Mouse (Mus musculus): ENCODE results near the gene Polr2e. TPM values are rescaled to one million over a fixed set of nuclear protein-coding genes. Genes with fewer than 3 reads are reported as not detected.

Polr2e gene
- total RNA-seq (2012; rRNA removed): 266 and 293 TPM in 2 replicates

GRCm38 (mm10) chr10:80039559-80039979, at the start of gene Polr2e:
Gene Polr2e, minus strand, starts transcription at chr10:80039795.
- H3K4me1 ChIP-seq (ENCODE audit: control insufficient read depth in 2 of 2, insufficient read depth in 2 of 2, low read length in 2 of 2, poor library complexity in 1 of 2): peaks cover 0 to 17% of the 10 kb centered on the region in 2 experiments; a peak in 3 of 4 replicates
- in situ Hi-C loops (cut with MboI; ENCODE audit: low sequenced_read_pairs in 2 of 2, unreplicated experiment in 2 of 2): no loop called here
- H3K4me3 ChIP-seq (ENCODE audit: insufficient read depth in 1 of 2, low read depth in 1 of 2, low read length in 2 of 2, poor library complexity in 1 of 2, severe bottlenecking in 1 of 2): peak within 1 kb of the TSS; percentile 82 to 97
- peak within 1 kb of the TSS; percentile 91 for H3K9ac ChIP-seq (ENCODE audit: insufficient read depth, low read depth, low read length, poor library complexity, severe bottlenecking)
- H3K36me3 ChIP-seq (ENCODE audit: control insufficient read depth, insufficient read depth, low read length, poor library complexity, severe bottlenecking): peaks cover 39% of the 10 kb centered on the region
- TF ChIP-seq ZNF384 (IDR thresholded peaks at IDR 0.05; ENCODE audit: low read depth, low read length): no peak
- no peak for TF ChIP-seq MAFK (IDR thresholded peaks at IDR 0.05; ENCODE audit: insufficient read depth, low read depth, low read length)
- peak; percentile 97 for TF ChIP-seq CHD2 (IDR thresholded peaks at IDR 0.05; ENCODE audit: low read depth, low read length)
- peak; percentile 68 for TF ChIP-seq HCFC1 (IDR thresholded peaks at IDR 0.05; ENCODE audit: borderline replicate concordance, insufficient read depth, low read length)
- TF ChIP-seq ZC3H11A (IDR thresholded peaks at IDR 0.05; ENCODE audit: borderline replicate concordance, low read depth, low read length): no peak
- peak; percentile 98 for DNase-seq (ENCODE audit: low read depth, low spot score)
- H3K27ac ChIP-seq (ENCODE audit: insufficient read depth, low read depth, low read length, poor library complexity, severe bottlenecking): peak within 1 kb of the TSS; percentile 56
- no peaks in the 10 kb centered on the region for H3K9me3 ChIP-seq (ENCODE audit: control insufficient read depth, insufficient read depth, low read depth, low read length)

DNA sequence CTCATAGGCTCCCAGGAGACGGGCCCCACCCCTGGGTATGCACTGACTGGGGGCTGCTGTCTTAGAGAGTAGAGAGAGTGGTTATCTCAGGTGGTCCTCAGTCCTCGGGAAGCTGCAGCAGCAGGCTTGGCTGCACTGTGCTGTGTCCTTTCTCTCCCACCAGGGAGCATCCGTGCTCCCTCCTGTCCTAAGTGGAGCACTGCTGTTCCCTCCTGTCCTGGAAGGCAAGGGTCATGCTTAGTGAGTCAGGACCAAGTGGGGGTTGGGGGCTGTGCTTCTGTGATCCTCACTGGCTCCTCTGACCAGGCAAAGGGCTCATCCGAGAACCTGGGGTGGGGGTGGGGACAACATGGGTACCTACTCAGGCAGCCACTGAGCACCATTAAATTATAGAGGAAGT, 49.6 kb upstream of the Polr2e start:
- TF ChIP-seq CHD2 (IDR thresholded peaks at IDR 0.05; ENCODE audit: low read depth, low read length) (no peak), MAFK (IDR thresholded peaks at IDR 0.05; ENCODE audit: insufficient read depth, low read depth, low read length) (no peak), ZNF384 (IDR thresholded peaks at IDR 0.05; ENCODE audit: low read depth, low read length) (no peak), ZC3H11A (IDR thresholded peaks at IDR 0.05; ENCODE audit: borderline replicate concordance, low read depth, low read length) (no peak), HCFC1 (IDR thresholded peaks at IDR 0.05; ENCODE audit: borderline replicate concordance, insufficient read depth, low read length) (no peak)
- H3K4me3 ChIP-seq (ENCODE audit: insufficient read depth in 1 of 2, low read depth in 1 of 2, low read length in 2 of 2, poor library complexity in 1 of 2, severe bottlenecking in 1 of 2): no peak overlapping the region
- no peaks in the 10 kb centered on the region for H3K9me3 ChIP-seq (ENCODE audit: control insufficient read depth, insufficient read depth, low read depth, low read length)
- in situ Hi-C loops (cut with MboI; ENCODE audit: low sequenced_read_pairs in 2 of 2, unreplicated experiment in 2 of 2): no loop called here
- H3K9ac ChIP-seq (ENCODE audit: insufficient read depth, low read depth, low read length, poor library complexity, severe bottlenecking): no peak overlapping the region
- H3K27ac ChIP-seq (ENCODE audit: insufficient read depth, low read depth, low read length, poor library complexity, severe bottlenecking): no peak overlapping the region
- H3K4me1 ChIP-seq (ENCODE audit: control insufficient read depth in 2 of 2, insufficient read depth in 2 of 2, low read length in 2 of 2, poor library complexity in 1 of 2): peaks cover 0 to 4% of the 10 kb centered on the region in 2 experiments; a peak in 1 of 4 replicates
- peaks cover 3% of the 10 kb centered on the region; the same call in 1 of the 2 replicates for H3K36me3 ChIP-seq (ENCODE audit: control insufficient read depth, insufficient read depth, low read length, poor library complexity, severe bottlenecking)
- DNase-seq (ENCODE audit: low read depth, low spot score): no peak

DNA sequence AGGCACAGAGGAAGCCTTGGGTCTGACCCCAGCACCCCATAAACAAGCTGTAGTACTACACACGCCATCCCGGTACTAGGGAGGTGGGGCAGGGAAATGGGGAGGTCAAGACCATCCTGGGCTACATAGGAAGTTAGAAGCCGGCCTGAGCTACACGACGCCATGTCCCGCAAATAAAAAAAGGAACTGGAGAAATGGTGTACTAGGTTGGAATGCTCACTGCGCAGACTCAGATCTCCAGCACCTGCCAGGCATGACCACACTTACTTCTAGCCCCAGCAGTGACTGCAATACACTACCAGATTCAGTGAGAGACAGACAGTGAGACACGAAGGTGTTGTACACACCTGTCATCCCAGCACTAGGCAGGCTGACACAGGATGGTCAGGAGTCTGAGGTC, 47.9 kb upstream of the Polr2e start:
- no peak overlapping the region for H3K4me3 ChIP-seq (ENCODE audit: insufficient read depth in 1 of 2, low read depth in 1 of 2, low read length in 2 of 2, poor library complexity in 1 of 2, severe bottlenecking in 1 of 2)
- H3K9ac ChIP-seq (ENCODE audit: insufficient read depth, low read depth, low read length, poor library complexity, severe bottlenecking): no peak overlapping the region
- H3K27ac ChIP-seq (ENCODE audit: insufficient read depth, low read depth, low read length, poor library complexity, severe bottlenecking): no peak overlapping the region
- no peaks in the 10 kb centered on the region for H3K4me1 ChIP-seq (ENCODE audit: control insufficient read depth in 2 of 2, insufficient read depth in 2 of 2, low read length in 2 of 2, poor library complexity in 1 of 2)
- no peaks in the 10 kb centered on the region for H3K9me3 ChIP-seq (ENCODE audit: control insufficient read depth, insufficient read depth, low read depth, low read length)
- in situ Hi-C loops (cut with MboI; ENCODE audit: low sequenced_read_pairs in 2 of 2, unreplicated experiment in 2 of 2): no loop called here
- no peak for DNase-seq (ENCODE audit: low read depth, low spot score)
- peaks cover 4% of the 10 kb centered on the region; the same call in 1 of the 2 replicates for H3K36me3 ChIP-seq (ENCODE audit: control insufficient read depth, insufficient read depth, low read length, poor library complexity, severe bottlenecking)
- TF ChIP-seq ZNF384 (IDR thresholded peaks at IDR 0.05; ENCODE audit: low read depth, low read length): no peak

DNA sequence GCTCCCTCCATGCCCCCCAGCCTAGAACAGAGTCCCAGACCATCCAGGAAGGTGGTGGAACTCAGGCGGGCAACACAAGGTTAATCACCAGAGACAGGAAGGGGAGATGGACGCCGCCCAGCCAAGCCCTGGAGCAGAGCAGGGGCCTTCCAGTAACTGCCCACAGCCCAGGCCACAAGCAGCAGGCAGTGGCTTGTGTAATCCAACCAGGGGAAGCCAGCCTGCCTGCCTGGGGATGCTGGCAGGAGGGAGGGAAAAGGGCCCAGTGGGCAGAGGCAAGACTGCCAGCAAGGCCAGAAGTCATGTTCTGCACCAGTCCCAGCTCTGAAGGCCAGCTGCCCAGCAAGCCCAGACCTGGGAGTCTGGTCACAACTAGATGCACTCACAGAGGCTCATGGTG, 47.3 kb upstream of the Polr2e start:
- TF ChIP-seq ZNF384 (IDR thresholded peaks at IDR 0.05; ENCODE audit: low read depth, low read length) (no peak), HCFC1 (IDR thresholded peaks at IDR 0.05; ENCODE audit: borderline replicate concordance, insufficient read depth, low read length) (no peak), CHD2 (IDR thresholded peaks at IDR 0.05; ENCODE audit: low read depth, low read length) (no peak), MAFK (IDR thresholded peaks at IDR 0.05; ENCODE audit: insufficient read depth, low read depth, low read length) (no peak), ZC3H11A (IDR thresholded peaks at IDR 0.05; ENCODE audit: borderline replicate concordance, low read depth, low read length) (no peak)
- in situ Hi-C loops (cut with MboI; ENCODE audit: low sequenced_read_pairs in 2 of 2, unreplicated experiment in 2 of 2): no loop called here
- no peak for DNase-seq (ENCODE audit: low read depth, low spot score)
- Histone ChIP-seq H3K27ac (ENCODE audit: insufficient read depth, low read depth, low read length, poor library complexity, severe bottlenecking) (no peak overlapping the region), H3K36me3 (ENCODE audit: control insufficient read depth, insufficient read depth, low read length, poor library complexity, severe bottlenecking) (peaks cover 6% of the 10 kb centered on the region; the same call in 1 of the 2 replicates), H3K4me3 (ENCODE audit: insufficient read depth in 1 of 2, low read depth in 1 of 2, low read length in 2 of 2, poor library complexity in 1 of 2, severe bottlenecking in 1 of 2) (no peak overlapping the region), H3K9ac (ENCODE audit: insufficient read depth, low read depth, low read length, poor library complexity, severe bottlenecking) (no peak overlapping the region), H3K9me3 (ENCODE audit: control insufficient read depth, insufficient read depth, low read depth, low read length) (no peaks in the 10 kb centered on the region), H3K4me1 (ENCODE audit: control insufficient read depth in 2 of 2, insufficient read depth in 2 of 2, low read length in 2 of 2, poor library complexity in 1 of 2) (no peaks in the 10 kb centered on the region)
